Mouse (Mus musculus): ENCODE data around the gene Olfr403.

DNA sequence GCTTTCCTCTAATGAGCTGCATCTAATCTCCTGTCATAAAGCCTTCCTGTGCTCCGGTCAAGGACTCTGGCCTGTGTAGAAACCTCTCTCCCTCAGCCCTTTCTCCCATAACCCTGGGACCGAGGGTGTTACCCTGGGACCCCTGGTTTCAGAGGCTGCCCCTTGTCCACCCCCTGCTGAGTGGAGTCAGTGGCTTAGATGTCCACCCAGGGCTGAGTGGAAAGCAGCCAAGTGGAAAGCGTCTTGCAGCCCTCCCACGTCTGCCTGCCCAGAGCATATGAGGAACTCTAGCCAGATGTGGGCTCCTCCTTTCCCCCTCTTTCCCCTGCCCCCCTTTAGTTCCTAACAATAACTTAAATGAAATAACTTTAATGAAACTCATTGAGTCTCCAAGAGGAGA lies 2.9 kb upstream of the Olfr403 start:
- TF ChIP-seq CTCF (conservative IDR thresholded peaks at IDR 0.05; ENCODE audit: low read length) (no peak), POU5F1 (IDR thresholded peaks at IDR 0.05; ENCODE audit: borderline replicate concordance, low read length) (no peak), NANOG (IDR thresholded peaks at IDR 0.05; ENCODE audit: borderline replicate concordance, low read length) (no peak)

Data from E14TG2a.4 (cell line).